Mouse (Mus musculus): ENCODE data around the gene Stt3b. TPM values are rescaled to one million over a fixed set of nuclear protein-coding genes. Genes with fewer than 3 reads are reported as not detected.

The Stt3b gene
- polyA plus RNA-seq, 1 experiment from 2014 or later: 101 TPM

- no peak overlapping the region for H3K4me3 ChIP-seq (replicated peaks)
- peaks cover 12% of the 10 kb centered on the region for H3K4me1 ChIP-seq
- no peaks in the 10 kb centered on the region for H3K27me3 ChIP-seq
- no peaks in the 10 kb centered on the region for H3K9me3 ChIP-seq
- no peak overlapping the region for H3K4me2 ChIP-seq
- no peaks in the 10 kb centered on the region for H3K36me3 ChIP-seq (replicated peaks)
- no peak overlapping the region for H3K27ac ChIP-seq
- no peak for ATAC-seq (ENCODE audit: low FRiP score)
- H3K9ac ChIP-seq: no peak overlapping the region
- WGBS: 92% methylated on average over 7 of the region's 7 CpGs
Measured at GRCm38 (mm10) chr9:115221265-115221664, 89.0 kb downstream of the Stt3b start.

GRCm38 (mm10) chr9:115220466-115220865, 89.8 kb downstream of the Stt3b start:
- H3K4me1 ChIP-seq: peaks cover 19% of the 10 kb centered on the region
- no peak overlapping the region for H3K27ac ChIP-seq
- no peaks in the 10 kb centered on the region for H3K36me3 ChIP-seq (replicated peaks)
- ATAC-seq (ENCODE audit: low FRiP score): no peak
- no peak overlapping the region for H3K4me2 ChIP-seq
- H3K9me3 ChIP-seq: no peaks in the 10 kb centered on the region
- no peak overlapping the region for H3K9ac ChIP-seq
- 85% methylated on average over 7 of the region's 7 CpGs for WGBS
- H3K27me3 ChIP-seq: no peaks in the 10 kb centered on the region
- H3K4me3 ChIP-seq (replicated peaks): no peak overlapping the region

GRCm38 (mm10) chr9:115217984-115218383, 92.2 kb downstream of the Stt3b start:
- 26% methylated on average over 9 of the region's 9 CpGs for WGBS
- Histone ChIP-seq H3K36me3 (replicated peaks) (no peaks in the 10 kb centered on the region), H3K27ac (no peak overlapping the region), H3K4me3 (replicated peaks) (no peak overlapping the region), H3K27me3 (no peaks in the 10 kb centered on the region), H3K4me1 (peaks cover 17% of the 10 kb centered on the region), H3K4me2 (no peak overlapping the region), H3K9me3 (no peaks in the 10 kb centered on the region), H3K9ac (no peak overlapping the region)
- no peak for ATAC-seq (ENCODE audit: low FRiP score)

- ATAC-seq (ENCODE audit: low FRiP score): peak; percentile 85
- Histone ChIP-seq H3K27ac (no peak overlapping the region), H3K27me3 (no peaks in the 10 kb centered on the region), H3K4me2 (peak overlapping the region; percentile 23), H3K4me1 (peaks cover 17% of the 10 kb centered on the region), H3K4me3 (replicated peaks) (no peak overlapping the region), H3K9me3 (no peaks in the 10 kb centered on the region), H3K36me3 (replicated peaks) (no peaks in the 10 kb centered on the region), H3K9ac (no peak overlapping the region)
- 27% methylated on average over 21 of the region's 21 CpGs for WGBS
Measured at GRCm38 (mm10) chr9:115215830-115216701, 94.2 kb downstream of the Stt3b start.

- H3K9me3 ChIP-seq: no peaks in the 10 kb centered on the region
- no peaks in the 10 kb centered on the region for H3K27me3 ChIP-seq
- H3K27ac ChIP-seq: no peak overlapping the region
- no peak for ATAC-seq (ENCODE audit: low FRiP score)
- no peak overlapping the region for H3K9ac ChIP-seq
- H3K36me3 ChIP-seq (replicated peaks): no peaks in the 10 kb centered on the region
- no peak overlapping the region for H3K4me3 ChIP-seq (replicated peaks)
- no peak overlapping the region for H3K4me2 ChIP-seq
- peaks cover 17% of the 10 kb centered on the region for H3K4me1 ChIP-seq
- WGBS: 15% methylated on average over 7 of the region's 7 CpGs
Measured at GRCm38 (mm10) chr9:115214572-115215571, 95.3 kb downstream of the Stt3b start.

GRCm38 (mm10) chr9:115213755-115214264, 96.4 kb downstream of the Stt3b start:
- Histone ChIP-seq H3K9me3 (no peaks in the 10 kb centered on the region), H3K27me3 (no peaks in the 10 kb centered on the region), H3K4me2 (no peak overlapping the region), H3K4me3 (replicated peaks) (no peak overlapping the region), H3K4me1 (peaks cover 17% of the 10 kb centered on the region), H3K27ac (no peak overlapping the region), H3K9ac (no peak overlapping the region), H3K36me3 (replicated peaks) (no peaks in the 10 kb centered on the region)
- 87% methylated on average over 5 of the region's 5 CpGs for WGBS
- ATAC-seq (ENCODE audit: low FRiP score): no peak

- Histone ChIP-seq H3K27me3 (no peaks in the 10 kb centered on the region), H3K4me2 (no peak overlapping the region), H3K9ac (no peak overlapping the region), H3K27ac (no peak overlapping the region), H3K4me1 (peaks cover 12% of the 10 kb centered on the region), H3K9me3 (no peaks in the 10 kb centered on the region), H3K4me3 (replicated peaks) (no peak overlapping the region), H3K36me3 (replicated peaks) (no peaks in the 10 kb centered on the region)
- 91% methylated on average over 12 of the region's 12 CpGs for WGBS
- ATAC-seq (ENCODE audit: low FRiP score): no peak
Measured at GRCm38 (mm10) chr9:115210535-115210934, 99.7 kb downstream of the Stt3b start.

GRCm38 (mm10) chr9:115209737-115210136, 100.5 kb downstream of the Stt3b start:
- Histone ChIP-seq H3K4me1 (peaks cover 6% of the 10 kb centered on the region; the same call in 1 of the 2 replicates), H3K27me3 (no peaks in the 10 kb centered on the region), H3K4me3 (replicated peaks) (no peak overlapping the region), H3K27ac (no peak overlapping the region), H3K9ac (no peak overlapping the region), H3K36me3 (replicated peaks) (no peaks in the 10 kb centered on the region), H3K9me3 (no peaks in the 10 kb centered on the region), H3K4me2 (no peak overlapping the region)
- WGBS: 91% methylated on average over 7 of the region's 7 CpGs
- ATAC-seq (ENCODE audit: low FRiP score): no peak

GRCm38 (mm10) chr9:115206219-115206618, 104.0 kb downstream of the Stt3b start:
- Histone ChIP-seq H3K9me3 (no peaks in the 10 kb centered on the region), H3K4me2 (no peak overlapping the region), H3K27ac (no peak overlapping the region), H3K36me3 (replicated peaks) (no peaks in the 10 kb centered on the region), H3K9ac (no peak overlapping the region), H3K4me3 (replicated peaks) (no peak overlapping the region), H3K4me1 (peaks cover 6% of the 10 kb centered on the region; the same call in 1 of the 2 replicates), H3K27me3 (no peaks in the 10 kb centered on the region)
- no peak for ATAC-seq (ENCODE audit: low FRiP score)
- WGBS: 73% methylated on average over 5 of the region's 5 CpGs

- Histone ChIP-seq H3K9ac (no peak overlapping the region), H3K36me3 (replicated peaks) (no peaks in the 10 kb centered on the region), H3K27me3 (no peaks in the 10 kb centered on the region), H3K4me3 (replicated peaks) (no peak overlapping the region), H3K9me3 (no peaks in the 10 kb centered on the region), H3K27ac (no peak overlapping the region), H3K4me1 (peaks cover 6% of the 10 kb centered on the region; the same call in 1 of the 2 replicates), H3K4me2 (no peak overlapping the region)
- no peak for ATAC-seq (ENCODE audit: low FRiP score)
- 16% methylated on average over 6 of the region's 6 CpGs for WGBS
Measured at GRCm38 (mm10) chr9:115205491-115205890, 104.7 kb downstream of the Stt3b start.

- H3K27ac ChIP-seq: no peak overlapping the region
- peaks cover 6% of the 10 kb centered on the region; the same call in 1 of the 2 replicates for H3K4me1 ChIP-seq
- H3K4me3 ChIP-seq (replicated peaks): no peak overlapping the region
- WGBS: 61% methylated on average over 6 of the region's 6 CpGs
- H3K27me3 ChIP-seq: no peaks in the 10 kb centered on the region
- H3K9me3 ChIP-seq: no peaks in the 10 kb centered on the region
- H3K36me3 ChIP-seq (replicated peaks): no peaks in the 10 kb centered on the region
- H3K4me2 ChIP-seq: no peak overlapping the region
- no peak for ATAC-seq (ENCODE audit: low FRiP score)
- H3K9ac ChIP-seq: no peak overlapping the region
Measured at GRCm38 (mm10) chr9:115203136-115203535, 107.1 kb downstream of the Stt3b start.

GRCm38 (mm10) chr9:115201264-115201663, 109.0 kb downstream of the Stt3b start:
- Histone ChIP-seq H3K27ac (no peak overlapping the region), H3K27me3 (no peaks in the 10 kb centered on the region), H3K4me1 (peaks cover 6% of the 10 kb centered on the region; the same call in 1 of the 2 replicates), H3K4me2 (no peak overlapping the region), H3K9ac (no peak overlapping the region), H3K9me3 (no peaks in the 10 kb centered on the region), H3K36me3 (replicated peaks) (no peaks in the 10 kb centered on the region), H3K4me3 (replicated peaks) (no peak overlapping the region)
- 95% methylated on average over 6 of the region's 6 CpGs for WGBS
- no peak for ATAC-seq (ENCODE audit: low FRiP score)

Measured in forebrain, embryonic 12.5 days (tissue).